Mouse (Mus musculus) testis, adult 2 months (tissue): ENCODE measurements around the gene Tcea3. TPM values are rescaled to one million over a fixed set of nuclear protein-coding genes. Genes with fewer than 3 reads are reported as not detected.

Source experiments
- H3K27ac ChIP-seq: fragments of 200-500 bp; 2 replicates; pipeline ENCODE4 v1.5.1; 2012; ENCODE audit warnings: low read depth, low read length; ENCODE audit not compliant: control insufficient read depth, insufficient read depth
- H3K27me3 ChIP-seq: fragments of 200-500 bp; 2 replicates; pipeline ENCODE4 v1.6.1; 2012; ENCODE audit warnings: mild to moderate bottlenecking, low read length, moderate library complexity; ENCODE audit not compliant: control insufficient read depth, insufficient read depth
- H3K36me3 ChIP-seq: fragments of 200-500 bp; 2 replicates; pipeline ENCODE4 v1.6.1; 2012; ENCODE audit warnings: mild to moderate bottlenecking, low read length; ENCODE audit not compliant: control insufficient read depth, insufficient read depth
- H3K4me1 ChIP-seq: fragments of 200-500 bp; 2 replicates; pipeline ENCODE4 v1.6.1; 2012; ENCODE audit warnings: low read length; ENCODE audit not compliant: control insufficient read depth, insufficient read depth
- H3K4me3 ChIP-seq: fragments of 200-500 bp; 2 replicates; pipeline ENCODE4 v1.5.1; 2012; ENCODE audit warnings: low read depth, mild to moderate bottlenecking, low read length, moderate library complexity, mixed read lengths; ENCODE audit not compliant: control insufficient read depth
- CTCF ChIP-seq: fragments of 200-500 bp; IDR thresholded peaks from 2 replicates; pipeline ENCODE4 v1.5.1; 2012; ENCODE audit warnings: low read depth, mild to moderate bottlenecking, inconsistent platforms, low read length, moderate library complexity; ENCODE audit not compliant: control insufficient read depth, insufficient read depth, insufficient replicate concordance
- POLR2A ChIP-seq: fragments of 200-500 bp; IDR thresholded peaks from 2 replicates; pipeline ENCODE4 v1.6.1; 2012; ENCODE audit warnings: low read depth, mild to moderate bottlenecking, inconsistent platforms, low read length, moderate library complexity; ENCODE audit not compliant: control insufficient read depth
- polyA plus RNA-seq: library from polyadenylated mRNA; depleted of rRNA; stranded (reverse); fragments of >200 nt; gene quantifications from 2 replicates; pipeline ENCODE4 v1.2.3, GENCODE M21; 2012

Gene Tcea3
- polyA plus RNA-seq, 1 experiment: 0.49 TPM

DNA sequence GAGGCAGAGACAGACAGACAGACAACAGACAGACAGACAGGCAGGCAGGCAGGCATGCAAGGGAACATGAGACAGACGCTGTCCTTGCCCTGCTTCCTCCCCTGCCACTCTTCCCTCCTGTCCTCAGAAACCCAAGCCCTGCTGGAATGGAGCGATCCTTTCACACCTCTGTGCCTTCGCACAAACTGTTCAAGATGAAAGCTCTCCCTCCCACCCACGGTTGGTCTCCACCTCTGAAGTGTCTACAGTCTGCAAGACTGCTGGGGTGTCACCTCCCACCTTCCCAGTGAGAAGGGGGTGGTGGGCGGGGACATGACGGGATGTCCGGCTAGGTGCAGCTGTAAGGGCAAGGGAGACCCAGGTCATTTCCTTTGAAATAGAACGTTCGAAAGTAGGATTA is 34.1 kb downstream of the Tcea3 start:
- Histone ChIP-seq H3K27me3 (no peaks in the 10 kb centered on the region), H3K36me3 (no peaks in the 10 kb centered on the region), H3K27ac (no peak overlapping the region), H3K4me1 (peaks cover 11% of the 10 kb centered on the region), H3K4me3 (no peak overlapping the region)
- TF ChIP-seq POLR2A: no peak
- TF ChIP-seq CTCF: no peak

DNA sequence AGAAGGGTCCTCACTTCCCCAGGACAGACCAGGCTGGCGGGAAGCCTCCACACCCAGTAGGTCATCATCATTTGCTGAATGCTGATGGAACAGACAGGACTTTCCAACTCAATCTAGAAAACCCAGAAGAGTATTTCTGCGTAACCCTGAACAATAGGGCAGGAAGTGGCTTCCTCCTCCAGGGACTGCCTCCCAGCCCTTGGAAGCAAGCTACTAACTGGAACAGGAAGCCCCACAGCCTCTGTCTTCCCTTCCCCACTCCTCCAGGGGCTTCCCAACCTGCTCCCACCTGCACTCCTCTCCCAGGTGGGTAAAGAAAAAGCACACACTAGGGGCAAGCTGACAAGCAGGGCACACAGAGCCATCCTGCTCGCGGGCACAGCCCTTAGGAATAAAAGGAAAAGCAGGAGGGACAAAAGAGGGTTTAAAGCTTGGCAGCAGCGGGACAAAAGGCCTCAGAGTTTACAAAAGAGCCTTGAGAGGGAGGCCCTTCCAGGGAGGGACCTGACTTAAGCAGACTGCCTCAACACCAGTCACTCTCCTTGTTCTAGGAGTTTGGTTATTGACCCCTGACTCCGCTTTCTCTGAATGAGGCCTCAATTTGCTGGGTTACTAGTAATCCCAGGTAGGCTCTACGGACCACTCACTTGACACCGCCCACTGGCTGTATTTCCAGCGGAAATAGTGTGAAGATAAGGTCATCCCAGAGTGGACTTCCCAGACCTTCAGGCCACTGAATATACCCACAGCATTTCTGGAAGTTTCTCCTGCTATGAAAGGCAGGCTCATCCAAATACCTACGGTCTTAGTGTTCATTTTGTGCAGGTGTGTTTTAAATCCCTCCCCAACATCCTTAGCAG is 35.3 kb downstream of the Tcea3 start:
- TF ChIP-seq CTCF (no peak), POLR2A (no peak)
- Histone ChIP-seq H3K36me3 (no peaks in the 10 kb centered on the region), H3K4me1 (peaks cover 11% of the 10 kb centered on the region), H3K4me3 (no peak overlapping the region), H3K27ac (peak overlapping the region; percentile 22; the same call in 1 of the 2 replicates), H3K27me3 (no peaks in the 10 kb centered on the region)

DNA sequence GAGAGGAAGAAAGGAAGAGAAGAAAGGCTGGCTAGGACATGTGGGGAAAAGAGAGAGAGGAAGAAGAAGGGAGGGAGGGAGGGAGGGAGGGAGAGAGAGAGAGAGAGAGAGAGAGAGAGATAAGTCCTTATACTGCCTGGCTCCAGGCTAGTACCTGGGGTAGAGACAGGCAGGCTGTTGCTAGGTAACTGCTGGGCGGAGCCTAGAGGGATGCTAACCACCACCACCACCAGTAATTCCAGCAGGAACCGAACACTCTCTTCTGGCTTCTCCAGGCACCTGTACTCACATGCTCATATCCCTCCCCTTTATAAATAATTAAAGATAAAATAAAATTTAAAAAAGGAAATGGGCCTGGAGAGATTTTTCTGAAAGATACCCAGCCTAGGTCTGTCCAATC is 36.3 kb downstream of the Tcea3 start:
- H3K27ac ChIP-seq: no peak overlapping the region
- no peak for TF ChIP-seq POLR2A
- no peak overlapping the region for H3K4me3 ChIP-seq
- H3K27me3 ChIP-seq: no peaks in the 10 kb centered on the region
- H3K36me3 ChIP-seq: peaks cover 1% of the 10 kb centered on the region; the same call in 1 of the 2 replicates
- peaks cover 11% of the 10 kb centered on the region for H3K4me1 ChIP-seq

DNA sequence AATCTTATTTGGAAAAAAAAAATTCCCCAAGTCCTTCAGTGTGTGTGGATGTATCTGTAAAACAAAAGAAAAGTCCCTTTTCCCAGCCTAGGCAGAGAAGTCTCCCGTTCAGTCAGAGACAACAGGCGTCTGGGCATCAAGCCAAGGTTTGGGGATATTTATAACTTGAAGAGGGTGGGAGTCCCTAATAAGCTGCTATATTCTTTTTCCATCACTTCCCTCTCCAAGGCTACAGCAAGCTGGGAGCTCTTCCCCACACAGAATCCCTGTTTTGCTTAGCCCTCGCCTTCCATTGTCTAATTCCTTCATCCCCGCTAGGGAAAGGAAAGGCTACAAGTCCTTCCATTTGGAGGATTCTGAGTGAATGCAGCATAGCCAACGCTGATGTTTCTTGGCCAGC is 36.9 kb downstream of the Tcea3 start, which contains the start of gene Zfp46:
Gene Zfp46, plus strand, starts transcription at position 229 of the 400 bp plus-strand sequence.
- Histone ChIP-seq H3K36me3 (peaks cover 1% of the 10 kb centered on the region; the same call in 1 of the 2 replicates), H3K27me3 (no peaks in the 10 kb centered on the region), H3K4me3 (peak within 1 kb of the TSS; percentile 88), H3K4me1 (peaks cover 11% of the 10 kb centered on the region), H3K27ac (peak within 1 kb of the TSS; percentile 81)
- no peak for TF ChIP-seq CTCF
- TF ChIP-seq POLR2A: no peak

DNA sequence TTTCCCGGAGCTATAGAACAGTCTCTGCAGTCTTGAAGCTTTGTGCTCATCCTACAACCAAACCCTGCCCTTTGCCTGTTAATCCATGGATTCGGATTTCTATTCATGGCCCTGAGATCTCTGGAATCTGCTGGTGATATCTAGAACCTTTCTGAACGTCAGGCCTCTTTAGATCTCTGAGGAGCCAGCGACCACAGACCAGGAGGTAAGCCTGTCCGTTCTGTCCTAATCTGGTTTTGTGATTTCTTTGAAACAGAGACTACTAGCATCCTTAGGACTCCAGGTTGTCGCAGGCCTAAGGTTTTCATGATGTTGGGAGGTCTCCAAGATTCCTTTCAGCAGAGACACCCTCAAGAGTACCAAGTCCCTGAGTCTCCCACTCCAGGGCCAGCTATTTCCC is 37.4 kb downstream of the Tcea3 start:
- H3K27ac ChIP-seq: peak overlapping the region; percentile 81

DNA sequence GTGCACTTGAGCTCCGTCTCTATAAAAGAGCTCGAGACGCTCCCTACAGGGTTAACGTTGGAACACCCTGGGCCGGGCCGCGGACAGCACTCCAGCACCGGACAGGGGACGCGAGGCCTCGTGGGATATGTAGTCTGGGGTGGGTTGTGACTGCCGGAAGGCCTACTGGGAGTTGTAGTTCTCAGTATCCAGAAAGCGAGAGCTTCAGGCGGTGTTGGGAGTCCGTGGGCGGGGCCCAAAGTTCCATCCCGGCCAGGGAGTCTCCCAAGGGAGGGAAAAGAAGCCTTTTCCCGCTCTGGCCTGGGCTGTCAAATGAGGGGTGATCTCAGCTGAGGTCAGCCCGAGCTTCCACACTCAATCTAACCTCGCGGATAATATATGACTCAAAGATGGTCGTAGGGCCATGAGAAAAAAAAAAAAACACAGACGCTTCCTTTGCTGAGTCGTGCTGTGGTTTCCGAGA is 37.9 kb downstream of the Tcea3 start:
- Histone ChIP-seq H3K27ac (peak overlapping the region; percentile 81), H3K4me3 (peak overlapping the region; percentile 88), H3K27me3 (no peaks in the 10 kb centered on the region), H3K36me3 (peaks cover 1% of the 10 kb centered on the region; the same call in 1 of the 2 replicates), H3K4me1 (peaks cover 20% of the 10 kb centered on the region)
- TF ChIP-seq CTCF (no peak), POLR2A (peak; percentile 50)

More for the DNA sequence above, 37.4 kb downstream of the Tcea3 start:
- Histone ChIP-seq H3K36me3 (peaks cover 1% of the 10 kb centered on the region; the same call in 1 of the 2 replicates), H3K4me3 (peak overlapping the region; percentile 88), H3K27me3 (no peaks in the 10 kb centered on the region), H3K4me1 (peaks cover 15% of the 10 kb centered on the region)
- no peak for TF ChIP-seq POLR2A

DNA sequence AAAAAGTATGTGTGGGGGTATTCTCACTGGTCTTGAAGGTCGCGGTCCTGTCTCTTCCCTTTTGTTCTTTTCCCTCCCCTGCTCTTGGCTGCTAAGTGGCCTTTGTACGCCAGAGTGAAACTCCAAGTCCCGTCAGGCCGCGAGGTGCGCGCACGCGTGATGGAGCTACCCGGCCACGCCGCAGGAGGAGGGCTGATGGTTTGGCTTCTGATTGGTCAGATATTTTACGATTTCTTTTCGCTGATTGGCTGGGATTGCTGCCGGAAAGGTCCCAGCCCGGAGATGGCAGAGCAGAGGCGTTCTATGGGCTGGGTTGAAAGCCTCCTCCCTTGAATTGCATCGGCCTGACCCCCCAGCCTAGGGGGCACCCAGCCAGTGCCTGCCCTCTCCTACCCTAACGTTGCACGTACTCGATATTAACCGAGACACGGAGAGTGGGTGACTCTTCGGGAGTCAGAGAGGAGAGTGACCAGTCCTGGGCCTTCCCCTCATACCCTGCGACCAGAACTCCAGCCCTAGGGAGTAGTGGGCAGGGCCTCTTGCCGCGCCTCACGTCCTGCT is 38.4 kb downstream of the Tcea3 start:
- H3K27ac ChIP-seq: peak overlapping the region; percentile 81
- peak overlapping the region; percentile 88 for H3K4me3 ChIP-seq

More for the DNA sequence above, 38.4 kb downstream of the Tcea3 start:
- peaks cover 1% of the 10 kb centered on the region; the same call in 1 of the 2 replicates for H3K36me3 ChIP-seq
- H3K4me1 ChIP-seq: peaks cover 25% of the 10 kb centered on the region
- no peaks in the 10 kb centered on the region for H3K27me3 ChIP-seq
- no peak for TF ChIP-seq CTCF
- peak; percentile 59 for TF ChIP-seq POLR2A
